Mouse (Mus musculus): Measurements from ENCODE around the gene Sec24c. TPM values are rescaled to one million over a fixed set of nuclear protein-coding genes. Genes with fewer than 3 reads are reported as not detected.
"Not testable (repeated sequence)": the region's sequence is repeated elsewhere in the genome, so short reads cannot be mapped to it uniquely, and the experiment has no call there.

The Sec24c gene
- polyA plus RNA-seq (2012; rRNA removed), result 36.4 and 37.1 TPM in 2 replicates
- 28.4 and 33.8 TPM in 2 replicates for polyA plus RNA-seq (2014; fragmentation: Nextera tagmentation; extraction: Ambion mirVana)

DNA sequence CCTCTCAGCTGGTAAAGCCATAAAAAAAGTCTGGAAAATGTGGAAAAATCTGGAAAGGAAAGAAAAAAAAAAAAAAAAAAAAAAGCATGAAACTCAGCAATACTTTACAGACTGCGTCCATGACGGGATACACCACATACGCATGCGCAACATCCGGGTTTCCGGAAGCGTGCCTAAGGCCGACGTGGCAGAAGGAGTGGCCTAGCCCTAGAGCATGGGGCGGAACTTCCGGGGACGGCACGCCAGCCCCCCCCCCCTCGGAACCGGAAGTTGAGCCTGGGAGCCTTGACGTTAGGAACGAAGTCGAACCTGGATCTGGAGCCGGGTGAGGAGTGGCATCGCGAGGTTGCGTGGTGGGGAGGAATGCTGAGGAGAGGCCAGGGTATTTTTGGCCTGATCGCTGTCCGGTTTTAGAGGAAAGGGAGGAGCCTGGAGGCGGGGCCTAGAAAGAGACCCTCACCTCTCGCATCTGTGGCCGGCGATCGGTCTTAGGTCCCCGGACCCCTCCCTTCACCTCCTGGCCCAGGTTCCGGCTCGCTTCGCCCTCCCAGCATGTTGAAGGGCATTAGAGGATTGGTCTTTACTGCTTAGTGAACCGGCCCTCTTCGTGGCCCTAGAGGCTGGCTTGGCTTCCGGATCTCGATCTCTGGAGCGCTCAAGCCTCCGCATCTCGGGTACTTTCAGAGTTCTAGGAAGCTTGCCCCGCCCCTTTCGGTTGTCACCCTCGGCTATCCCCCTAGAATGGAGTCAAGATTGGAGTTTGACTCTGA is at the start of gene Sec24c:
Sec24c (plus strand) TSS at position 245 of the 770 bp plus-strand sequence.
- DNase-seq (ENCODE audit: low read depth in 3 of 3, low spot score in 3 of 3) (peak; percentile 98), ATAC-seq (ENCODE audit: insufficient read depth) (peak; percentile 95)
- Histone ChIP-seq H3K9ac (replicated peaks) (peak within 1 kb of the TSS; percentile 79), H3K9me3 (ENCODE audit: control insufficient read depth, low read length) (no peaks in the 10 kb centered on the region), H3K4me3 (ENCODE audit: insufficient read depth in 1 of 2, low read depth in 2 of 2, low read length in 2 of 2) (peak within 1 kb of the TSS; percentile 75 to 99), H3K4me1 (replicated peaks; ENCODE audit: control insufficient read depth in 2 of 2, insufficient read depth in 2 of 2, low read length in 1 of 2) (peaks cover 8 to 9% of the 10 kb centered on the region in 2 experiments; a peak in 3 of 4 replicates), H3K27ac (peak within 1 kb of the TSS; percentile 59), H3K4me2 (ENCODE audit: low read depth) (peak within 1 kb of the TSS; percentile 97), H3K27me3 (ENCODE audit: control insufficient read depth, insufficient read depth, low read length) (no peaks in the 10 kb centered on the region), H3K36me3 (replicated peaks; ENCODE audit: control insufficient read depth, insufficient read depth, low read depth) (peaks cover 31% of the 10 kb centered on the region)
- TF ChIP-seq EP300 (IDR thresholded peaks at IDR 0.05; ENCODE audit: low read depth) (no peak), CTCF (IDR thresholded peaks at IDR 0.05; ENCODE audit: low read depth) (no peak)
- WGBS (ENCODE audit: insufficient replicate concordance), result under 1% methylated on average over 43 of the region's 43 CpGs

DNA sequence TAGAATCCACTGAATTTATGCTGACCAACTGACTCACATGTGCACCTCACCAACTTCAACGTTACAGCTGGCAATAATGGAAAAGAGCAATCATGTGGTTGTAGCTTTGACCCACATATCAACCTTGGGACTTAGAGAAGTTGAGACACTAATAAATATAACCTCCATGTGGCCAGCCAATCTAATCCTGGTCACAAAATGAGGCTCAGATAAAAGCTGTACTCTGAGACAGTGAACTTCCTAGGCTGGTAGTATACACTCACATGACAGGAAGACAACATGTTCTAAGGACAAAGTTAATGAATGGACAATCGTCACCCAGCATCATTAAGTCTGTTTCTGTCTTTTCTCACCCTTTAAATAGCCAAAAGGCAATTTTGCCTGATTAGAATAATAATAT is 47.7 kb upstream of the Sec24c start:
- Histone ChIP-seq H3K9me3 (ENCODE audit: control insufficient read depth, low read length) (no peaks in the 10 kb centered on the region), H3K4me1 (replicated peaks; ENCODE audit: control insufficient read depth in 2 of 2, insufficient read depth in 2 of 2, low read length in 1 of 2) (peaks cover 3 to 4% of the 10 kb centered on the region in 2 experiments; a peak in 2 of 4 replicates), H3K27me3 (ENCODE audit: control insufficient read depth, insufficient read depth, low read length) (no peaks in the 10 kb centered on the region), H3K9ac (replicated peaks) (no peak overlapping the region), H3K36me3 (replicated peaks; ENCODE audit: control insufficient read depth, insufficient read depth, low read depth) (no peaks in the 10 kb centered on the region), H3K4me3 (ENCODE audit: insufficient read depth in 1 of 2, low read depth in 2 of 2, low read length in 2 of 2) (no peak overlapping the region), H3K27ac (no peak overlapping the region), H3K4me2 (ENCODE audit: low read depth) (no peak overlapping the region)
- DNase-seq (ENCODE audit: low read depth in 3 of 3, low spot score in 3 of 3) (no peak), ATAC-seq (ENCODE audit: insufficient read depth) (no peak)
- no peak for TF ChIP-seq EP300 (IDR thresholded peaks at IDR 0.05; ENCODE audit: low read depth)
- TF ChIP-seq CTCF (IDR thresholded peaks at IDR 0.05; ENCODE audit: low read depth), result no peak
- 73% methylated on average over 2 of the region's 2 CpGs for WGBS (ENCODE audit: insufficient replicate concordance)

DNA sequence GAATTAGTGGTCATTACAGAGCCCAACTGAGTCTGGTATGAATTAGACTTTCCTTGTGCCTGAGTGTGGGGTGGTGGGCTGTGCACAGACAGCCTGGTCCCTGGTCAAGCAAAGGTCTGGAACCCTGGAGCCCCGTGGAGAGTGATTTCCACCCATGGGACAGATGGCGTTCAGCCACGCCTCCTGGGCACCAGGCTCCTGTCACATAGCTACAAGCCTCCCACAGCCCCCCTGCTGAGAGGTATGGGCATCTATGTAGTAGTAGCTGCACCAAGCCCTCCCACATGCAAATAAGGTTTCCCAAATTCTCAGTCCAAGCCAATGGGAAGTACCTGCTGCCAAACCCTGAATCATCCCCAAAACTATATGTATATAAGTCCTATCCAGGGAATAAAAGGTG is 47.1 kb upstream of the Sec24c start:
- ATAC-seq (ENCODE audit: insufficient read depth), result no peak
- H3K36me3 ChIP-seq (replicated peaks; ENCODE audit: control insufficient read depth, insufficient read depth, low read depth), result no peaks in the 10 kb centered on the region
- H3K27ac ChIP-seq, result no peak overlapping the region
- no peaks in the 10 kb centered on the region for H3K27me3 ChIP-seq (ENCODE audit: control insufficient read depth, insufficient read depth, low read length)
- no peak overlapping the region for H3K4me3 ChIP-seq (ENCODE audit: insufficient read depth in 1 of 2, low read depth in 2 of 2, low read length in 2 of 2)
- no peak overlapping the region for H3K4me2 ChIP-seq (ENCODE audit: low read depth)
- no peak for DNase-seq (ENCODE audit: low read depth in 3 of 3, low spot score in 3 of 3)
- no peak for TF ChIP-seq EP300 (IDR thresholded peaks at IDR 0.05; ENCODE audit: low read depth)
- no peak for TF ChIP-seq CTCF (IDR thresholded peaks at IDR 0.05; ENCODE audit: low read depth)
- no peak overlapping the region for H3K9ac ChIP-seq (replicated peaks)
- 61% methylated on average over 3 of the region's 3 CpGs for WGBS (ENCODE audit: insufficient replicate concordance)
- no peaks in the 10 kb centered on the region for H3K9me3 ChIP-seq (ENCODE audit: control insufficient read depth, low read length)
- peaks cover 3 to 4% of the 10 kb centered on the region in 2 experiments; a peak in 2 of 4 replicates for H3K4me1 ChIP-seq (replicated peaks; ENCODE audit: control insufficient read depth in 2 of 2, insufficient read depth in 2 of 2, low read length in 1 of 2)

DNA sequence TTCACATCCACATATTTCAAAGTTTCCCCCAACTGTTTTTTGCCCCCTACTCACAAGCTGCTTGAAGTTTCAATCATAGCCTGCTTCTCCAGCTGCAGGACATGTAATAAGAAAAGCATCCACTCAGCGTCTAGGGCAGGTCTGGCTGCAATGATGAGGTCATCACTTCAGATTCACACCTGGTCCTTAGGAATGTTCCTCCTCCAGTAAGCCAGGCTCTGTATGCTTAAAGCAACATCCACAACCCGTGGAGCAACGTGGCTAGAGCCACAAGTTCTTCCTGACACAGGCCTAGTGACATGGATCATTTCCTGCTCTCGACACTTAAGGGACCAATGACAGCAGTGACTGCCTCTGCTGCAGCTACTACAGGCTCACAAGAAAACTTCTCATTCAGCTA is 42.9 kb upstream of the Sec24c start:
- Histone ChIP-seq H3K36me3 (replicated peaks; ENCODE audit: control insufficient read depth, insufficient read depth, low read depth) (no peaks in the 10 kb centered on the region), H3K4me3 (ENCODE audit: insufficient read depth in 1 of 2, low read depth in 2 of 2, low read length in 2 of 2) (no peak overlapping the region), H3K27ac (no peak overlapping the region), H3K9ac (replicated peaks) (no peak overlapping the region), H3K4me2 (ENCODE audit: low read depth) (no peak overlapping the region), H3K9me3 (ENCODE audit: control insufficient read depth, low read length) (no peaks in the 10 kb centered on the region), H3K4me1 (replicated peaks; ENCODE audit: control insufficient read depth in 2 of 2, insufficient read depth in 2 of 2, low read length in 1 of 2) (0 out of 4 replicates have a peak, but pooled peaks cover 0 to 5% of the 10 kb centered on the region in 2 experiments), H3K27me3 (ENCODE audit: control insufficient read depth, insufficient read depth, low read length) (no peaks in the 10 kb centered on the region)
- no peak for TF ChIP-seq CTCF (IDR thresholded peaks at IDR 0.05; ENCODE audit: low read depth)
- no peak for TF ChIP-seq EP300 (IDR thresholded peaks at IDR 0.05; ENCODE audit: low read depth)
- DNase-seq (ENCODE audit: low read depth in 3 of 3, low spot score in 3 of 3) (no peak), ATAC-seq (ENCODE audit: insufficient read depth) (no peak)
- 48% methylated on average over 4 of the region's 4 CpGs for WGBS (ENCODE audit: insufficient replicate concordance)

DNA sequence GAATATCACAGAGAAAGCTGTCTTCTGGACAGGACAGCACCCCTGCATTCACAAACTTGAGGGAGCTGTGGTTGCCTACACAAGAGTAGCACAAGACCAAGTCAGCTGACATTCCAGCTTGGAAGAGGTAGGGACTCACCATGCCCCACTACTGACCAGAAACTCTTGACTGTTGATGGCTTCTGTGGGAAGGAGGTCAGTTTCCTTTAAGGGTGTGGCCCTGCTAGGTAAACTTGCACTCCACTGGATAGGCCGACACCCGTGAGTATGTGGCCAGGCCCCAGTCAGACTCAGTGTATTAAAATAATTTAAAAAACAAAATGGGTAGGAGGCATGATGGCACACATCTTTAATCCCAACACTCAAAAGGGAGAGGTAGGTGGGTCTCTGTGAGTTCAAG is 38.6 kb upstream of the Sec24c start:
- ATAC-seq (ENCODE audit: insufficient read depth), result no peak
- Histone ChIP-seq H3K36me3 (replicated peaks; ENCODE audit: control insufficient read depth, insufficient read depth, low read depth) (no peaks in the 10 kb centered on the region), H3K27me3 (ENCODE audit: control insufficient read depth, insufficient read depth, low read length) (no peaks in the 10 kb centered on the region), H3K27ac (no peak overlapping the region), H3K4me2 (ENCODE audit: low read depth) (no peak overlapping the region), H3K9me3 (ENCODE audit: control insufficient read depth, low read length) (no peaks in the 10 kb centered on the region), H3K9ac (replicated peaks) (no peak overlapping the region), H3K4me1 (replicated peaks; ENCODE audit: control insufficient read depth in 2 of 2, insufficient read depth in 2 of 2, low read length in 1 of 2) (peaks cover 10 to 12% of the 10 kb centered on the region in 2 experiments), H3K4me3 (ENCODE audit: insufficient read depth in 1 of 2, low read depth in 2 of 2, low read length in 2 of 2) (no peak overlapping the region)
- DNase-seq (ENCODE audit: low read depth in 3 of 3, low spot score in 3 of 3), result no peak
- 38% methylated on average over 2 of the region's 2 CpGs for WGBS (ENCODE audit: insufficient replicate concordance)
- TF ChIP-seq EP300 (IDR thresholded peaks at IDR 0.05; ENCODE audit: low read depth) (no peak), CTCF (IDR thresholded peaks at IDR 0.05; ENCODE audit: low read depth) (no peak)

DNA sequence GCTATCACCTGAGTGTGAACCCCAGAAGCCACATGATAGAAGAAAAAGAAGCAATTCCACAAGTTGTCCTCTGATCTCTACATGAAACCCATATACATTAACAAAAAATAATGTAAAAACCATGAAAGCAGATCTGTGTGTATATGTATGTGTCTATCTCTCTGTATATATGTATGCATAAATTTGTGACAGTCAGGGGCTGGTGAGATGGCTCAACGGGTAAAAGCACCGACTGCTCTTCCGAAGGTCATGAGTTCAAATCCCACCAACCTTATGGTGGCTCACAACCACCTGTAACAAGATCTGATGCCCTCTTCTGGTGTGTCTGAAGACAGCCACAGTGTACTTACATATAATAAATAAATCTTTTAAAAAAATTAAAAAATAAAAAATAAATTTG is 37.1 kb upstream of the Sec24c start:
- not testable (repeated sequence) for H3K36me3 ChIP-seq (replicated peaks; ENCODE audit: control insufficient read depth, insufficient read depth, low read depth); DNase-seq (ENCODE audit: low read depth in 3 of 3, low spot score in 3 of 3); ATAC-seq (ENCODE audit: insufficient read depth); H3K9ac ChIP-seq (replicated peaks); H3K27ac ChIP-seq; H3K4me2 ChIP-seq (ENCODE audit: low read depth); H3K9me3 ChIP-seq (ENCODE audit: control insufficient read depth, low read length); H3K4me3 ChIP-seq (ENCODE audit: insufficient read depth in 1 of 2, low read depth in 2 of 2, low read length in 2 of 2); H3K27me3 ChIP-seq (ENCODE audit: control insufficient read depth, insufficient read depth, low read length)
- H3K4me1 ChIP-seq (replicated peaks; ENCODE audit: control insufficient read depth in 2 of 2, insufficient read depth in 2 of 2, low read length in 1 of 2), result peaks cover 15 to 17% of the 10 kb centered on the region in 2 experiments
- 90% methylated on average over 3 of the region's 3 CpGs for WGBS (ENCODE audit: insufficient replicate concordance)
